10 mouse cellular contexts compared by ENCODE assay signal in the genomic region with DNA sequence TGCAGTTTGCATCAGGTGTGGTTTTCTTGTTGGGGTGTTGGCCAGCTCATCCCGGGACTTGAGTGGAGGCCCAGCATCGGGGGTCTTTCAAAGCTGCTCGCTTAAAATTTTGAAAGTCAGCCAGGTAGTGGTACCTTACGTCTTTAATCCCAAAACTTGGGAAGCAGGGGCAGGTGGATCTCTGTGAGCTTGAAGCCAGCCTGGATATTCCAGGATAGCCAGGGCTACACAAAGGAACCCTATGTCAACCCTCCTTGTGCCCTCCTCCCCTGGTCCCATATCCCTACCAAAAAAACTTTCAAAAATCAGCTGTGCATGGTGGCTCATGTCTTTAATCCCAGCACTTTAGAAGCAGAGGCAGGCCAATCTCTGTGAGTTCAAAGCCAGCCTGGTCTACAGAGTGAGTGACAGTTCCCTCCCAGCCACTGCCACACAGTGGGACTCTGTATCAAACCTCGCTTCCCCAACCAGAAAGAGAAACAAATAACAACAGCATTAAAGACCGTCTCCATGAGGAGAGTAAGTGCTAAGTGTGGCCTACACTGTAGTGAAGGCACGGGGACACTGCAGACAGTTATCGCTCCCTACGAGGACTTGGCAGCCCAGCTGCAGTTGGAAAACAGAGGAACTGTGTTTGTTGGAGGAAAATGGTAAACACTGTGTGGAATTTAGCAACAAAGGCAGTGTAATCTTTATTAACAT. TPM values are rescaled to one million over a fixed set of nuclear protein-coding genes. Genes with fewer than 3 reads are reported as not detected.
DNase-seq lines count a peak whose midpoint lies in the region; ATAC-seq lines count a peak whose summit lies in the region.
"Had no signal": no experiment of that assay in that cellular context is flagged by ENCODE, and none has a peak within 500 bp of the region (broad histone marks: within the 10 kb centered on the region; RNA-seq: fewer than 3 reads in every experiment).

No protein-coding gene starts in this region.

- peak overlapping the region; percentile 68 for H3K27ac ChIP-seq in heart, embryonic 10.5 days
- peak overlapping the region; percentile 37; the same call in 1 of the 2 replicates for H3K27ac ChIP-seq in midbrain, embryonic 14.5 days (replicated peaks; ENCODE audit: low read depth, low read length)
- no peak overlapping the region for H3K27ac ChIP-seq in midbrain, embryonic 11.5 days (ENCODE audit: low read depth, low read length)
- peak overlapping the region; percentile 64; the same call in 1 of the 2 replicates for H3K27ac ChIP-seq in limb, embryonic 10.5 days
- H3K27ac ChIP-seq in stomach, embryonic 16.5 days (ENCODE audit: low read length): peak overlapping the region; percentile 87
- H3K27ac ChIP-seq: midbrain, embryonic 12.5 days had no signal

- peaks cover 37% of the 10 kb centered on the region for H3K36me3 ChIP-seq in heart, embryonic 10.5 days
- peaks cover 18% of the 10 kb centered on the region; the same call in 1 of the 2 replicates for H3K36me3 ChIP-seq in midbrain, embryonic 14.5 days (ENCODE audit: control insufficient read depth, insufficient read depth, low read length)
- 0 out of 2 replicates have a peak, but pooled peaks cover 6% of the 10 kb centered on the region for H3K36me3 ChIP-seq in midbrain, embryonic 11.5 days (ENCODE audit: control insufficient read depth, insufficient read depth, low read length)
- H3K36me3 ChIP-seq in limb, embryonic 10.5 days: peaks cover 54% of the 10 kb centered on the region
- H3K36me3 ChIP-seq in stomach, embryonic 16.5 days (ENCODE audit: control insufficient read depth, insufficient read depth, low read length): no peaks in the 10 kb centered on the region

- peaks cover 3% of the 10 kb centered on the region; the same call in 1 of the 2 replicates for H3K4me1 ChIP-seq in heart, embryonic 10.5 days
- no peaks in the 10 kb centered on the region for H3K4me1 ChIP-seq in midbrain, embryonic 14.5 days (ENCODE audit: control insufficient read depth, insufficient read depth, low read length)
- H3K4me1 ChIP-seq in midbrain, embryonic 11.5 days (ENCODE audit: control insufficient read depth, insufficient read depth, low read length): no peaks in the 10 kb centered on the region
- H3K4me1 ChIP-seq in limb, embryonic 10.5 days: peaks cover 9% of the 10 kb centered on the region; the same call in 1 of the 2 replicates
- H3K4me1 ChIP-seq in stomach, embryonic 16.5 days (ENCODE audit: control insufficient read depth, insufficient read depth, low read length): peaks cover 7% of the 10 kb centered on the region; the same call in 1 of the 2 replicates
- H3K4me1 ChIP-seq: midbrain, embryonic 12.5 days had no signal

- WGBS in heart, embryonic 10.5 days: 81% methylated on average over 9 of the region's 9 CpGs
- 91% methylated on average over 9 of the region's 9 CpGs for WGBS in midbrain, embryonic 14.5 days
- WGBS in midbrain, embryonic 11.5 days: 89% methylated on average over 9 of the region's 9 CpGs
- 86% methylated on average over 9 of the region's 9 CpGs for WGBS in limb, embryonic 10.5 days
- 67% methylated on average over 9 of the region's 9 CpGs for WGBS in stomach, embryonic 16.5 days

- H3K4me3 ChIP-seq in heart, embryonic 10.5 days: no peak overlapping the region
- H3K4me3 ChIP-seq in midbrain, embryonic 14.5 days (replicated peaks; ENCODE audit: low read depth, low read length): no peak overlapping the region
- no peak overlapping the region for H3K4me3 ChIP-seq in midbrain, embryonic 11.5 days (ENCODE audit: low read depth, low read length)
- H3K4me3 ChIP-seq in limb, embryonic 10.5 days: no peak overlapping the region
- no peak overlapping the region for H3K4me3 ChIP-seq in stomach, embryonic 16.5 days (replicated peaks; ENCODE audit: low read length)
- H3K4me3 ChIP-seq: midbrain, embryonic 12.5 days had no signal

- H3K27me3 ChIP-seq in heart, embryonic 10.5 days (ENCODE audit: insufficient read depth, poor library complexity, severe bottlenecking): no peaks in the 10 kb centered on the region
- H3K27me3 ChIP-seq in midbrain, embryonic 14.5 days (ENCODE audit: control insufficient read depth, insufficient read depth, low read length): no peaks in the 10 kb centered on the region
- no peaks in the 10 kb centered on the region for H3K27me3 ChIP-seq in midbrain, embryonic 11.5 days (ENCODE audit: control insufficient read depth, insufficient read depth, low read length)
- H3K27me3 ChIP-seq in limb, embryonic 10.5 days (ENCODE audit: low read depth, poor library complexity, severe bottlenecking): no peaks in the 10 kb centered on the region
- no peaks in the 10 kb centered on the region for H3K27me3 ChIP-seq in stomach, embryonic 16.5 days (ENCODE audit: control insufficient read depth, insufficient read depth, low read length)
- H3K27me3 ChIP-seq: midbrain, embryonic 12.5 days had no signal

- H3K9me3 ChIP-seq in heart, embryonic 10.5 days: no peaks in the 10 kb centered on the region
- no peaks in the 10 kb centered on the region for H3K9me3 ChIP-seq in midbrain, embryonic 14.5 days (ENCODE audit: control insufficient read depth, low read length)
- H3K9me3 ChIP-seq in midbrain, embryonic 11.5 days (ENCODE audit: control insufficient read depth, low read length): no peaks in the 10 kb centered on the region
- H3K9me3 ChIP-seq in limb, embryonic 10.5 days (replicated peaks): no peaks in the 10 kb centered on the region
- no peaks in the 10 kb centered on the region for H3K9me3 ChIP-seq in stomach, embryonic 16.5 days (replicated peaks; ENCODE audit: control insufficient read depth, low read length)
- H3K9me3 ChIP-seq: midbrain, embryonic 12.5 days had no signal

- ATAC-seq in midbrain, embryonic 14.5 days (ENCODE audit: low FRiP score, low TSS enrichment): no peak
- ATAC-seq in midbrain, embryonic 11.5 days (ENCODE audit: low FRiP score): no peak
- peak; percentile 62 for ATAC-seq in stomach, embryonic 16.5 days (ENCODE audit: insufficient read depth, low FRiP score)

- intact Hi-C loops in heart, postnatal 36 days (cut with DNase I): no loop called here

- H3K4me2 ChIP-seq in midbrain, embryonic 14.5 days (ENCODE audit: low read length): no peak overlapping the region
- no peak overlapping the region for H3K4me2 ChIP-seq in midbrain, embryonic 11.5 days
- H3K4me2 ChIP-seq in stomach, embryonic 16.5 days (ENCODE audit: low read depth, low read length): peak overlapping the region; percentile 5; the same call in 1 of the 2 replicates
- H3K4me2 ChIP-seq: midbrain, embryonic 12.5 days had no signal

- DNase-seq in heart, embryonic 10.5 days (ENCODE audit: low spot score): no peak
- no peak for DNase-seq in heart, postnatal 36 days
- DNase-seq in midbrain, embryonic 14.5 days: no peak
- DNase-seq in midbrain, embryonic 11.5 days (ENCODE audit: low spot score, missing footprints): no peak
- no peak for DNase-seq in limb, embryonic 10.5 days (ENCODE audit: low spot score)
- DNase-seq in adrenal gland, postnatal 36 days: no peak
- DNase-seq in gastrocnemius, postnatal 10 days: no peak
- DNase-seq: cerebellum, adult 9-10 months had no signal

- H3K9ac ChIP-seq in midbrain, embryonic 14.5 days (replicated peaks; ENCODE audit: low read length): no peak overlapping the region
- no peak overlapping the region for H3K9ac ChIP-seq in midbrain, embryonic 11.5 days (ENCODE audit: low read length)
- H3K9ac ChIP-seq in stomach, embryonic 16.5 days (ENCODE audit: low read length): no peak overlapping the region
- H3K9ac ChIP-seq: midbrain, embryonic 12.5 days had no signal

RNA-seq across cellular contexts. Expression of a gene that starts 21.5 kb away (rescaled TPM):
- polyA plus RNA-seq in heart, embryonic 10.5 days (2016; fragmentation: Nextera tagmentation; extraction: Ambion mirVana): 10.5 and 10.9 TPM in 2 replicates
- total RNA-seq in heart, postnatal 36 days (2021): 10 to 100 TPM; 10.7 to 11.2 TPM
- 3.7 and 5.6 TPM in 2 replicates for polyA plus RNA-seq in midbrain, embryonic 14.5 days (2014; fragmentation: Nextera tagmentation; extraction: Ambion mirVana)
- polyA plus RNA-seq in midbrain, embryonic 11.5 days (2014; fragmentation: Nextera tagmentation; extraction: Ambion mirVana): 6.8 and 7.0 TPM in 2 replicates
- 15.5 and 16.1 TPM in 2 replicates for polyA plus RNA-seq in limb, embryonic 10.5 days (2016; fragmentation: Nextera tagmentation; extraction: Ambion mirVana)
- polyA plus RNA-seq in stomach, embryonic 16.5 days (2015; fragmentation: Nextera tagmentation; extraction: Ambion mirVana): 8.6 and 9.4 TPM in 2 replicates
- total RNA-seq in adrenal gland, postnatal 36 days (2021): 10 to 100 TPM in 1 of 2 experiments, 1 to 10 TPM in 1; 8.2 to 11.1 TPM
- total RNA-seq in gastrocnemius, postnatal 10 days (2021): 1 to 10 TPM; 8.6 to 9.8 TPM
